Mouse (Mus musculus): Measurements from ENCODE around the gene Ell.

DNA sequence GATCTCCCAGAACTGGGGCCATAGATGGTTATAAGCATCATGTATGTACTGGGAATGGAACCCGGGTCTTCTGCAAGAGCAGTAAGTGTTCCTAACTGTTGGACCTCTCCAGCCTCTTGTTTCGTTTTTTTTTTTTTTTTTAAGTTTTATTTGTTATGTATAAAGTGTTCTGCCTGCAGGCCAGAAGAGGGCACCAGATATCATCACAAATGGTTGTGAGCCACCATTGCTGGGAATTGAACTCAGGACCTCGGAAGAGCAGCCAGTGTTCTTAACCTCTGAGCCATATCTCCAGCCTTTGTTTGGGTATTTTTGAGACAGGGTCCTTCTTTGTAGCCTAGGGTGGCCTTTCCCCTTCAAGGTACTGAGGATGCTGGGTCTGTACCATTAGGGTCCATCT, 19.7 kb downstream of the Ell start:
- TF ChIP-seq CTCF (IDR thresholded peaks at IDR 0.05; ENCODE audit: borderline replicate concordance, insufficient read depth, low read length), result no peak
- no peak for TF ChIP-seq POLR2A (IDR thresholded peaks at IDR 0.05; ENCODE audit: low read depth, low read length)

Measured in embryonic fibroblast, embryonic 13.5 days (primary cell).